Mouse (Mus musculus): ENCODE data around the gene Mapk1ip1l. TPM values are rescaled to one million over a fixed set of nuclear protein-coding genes. Genes with fewer than 3 reads are reported as not detected.

Mapk1ip1l gene
- total and polyA plus RNA-seq, 3 experiments = 14.6 to 34.2 (median 29.8) TPM

DNA sequence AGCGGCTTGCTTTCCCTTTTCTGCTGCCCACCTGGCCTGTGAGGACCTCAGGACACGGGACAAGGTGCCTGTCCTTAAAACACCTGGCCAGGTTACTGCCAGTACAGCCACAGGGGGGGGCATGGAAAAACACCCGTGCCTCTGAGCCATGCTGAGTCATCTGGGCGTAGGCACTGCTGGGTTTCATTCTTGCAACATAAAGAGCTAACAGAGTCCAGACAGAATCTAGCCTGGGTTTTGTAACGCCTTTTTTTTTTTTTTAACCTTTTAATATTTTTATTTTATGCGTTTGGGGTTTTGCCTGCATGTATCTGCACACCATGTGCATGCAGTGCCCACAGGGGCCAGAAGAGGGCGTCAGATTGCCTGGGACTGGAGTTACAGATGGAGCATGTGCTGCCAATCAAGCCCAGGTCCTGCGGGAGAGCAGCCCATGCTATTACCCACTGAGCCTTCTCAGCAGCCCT lies 56.1 kb downstream of the Mapk1ip1l start:
- Histone ChIP-seq H3K4me3 (no peak overlapping the region), H3K4me1 (ENCODE audit: control insufficient read depth, insufficient read depth, low read length) (no peaks in the 10 kb centered on the region), H3K9ac (ENCODE audit: low read depth, low read length) (no peak overlapping the region), H3K27ac (no peak overlapping the region), H3K27me3 (ENCODE audit: control insufficient read depth, insufficient read depth, low read length) (no peaks in the 10 kb centered on the region), H3K36me3 (ENCODE audit: control insufficient read depth, insufficient read depth, low read length) (no peaks in the 10 kb centered on the region), H3K79me2 (replicated peaks; ENCODE audit: control insufficient read depth, insufficient read depth, low read length) (no peaks in the 10 kb centered on the region)
- intact Hi-C loops (cut with DNase I) = no loop called here
- TF ChIP-seq CTCF (IDR thresholded peaks at IDR 0.05) (peak; percentile 20), POLR2A (IDR thresholded peaks at IDR 0.05; ENCODE audit: insufficient read depth, low read depth, low read length) (no peak)
- no peak for DNase-seq
- 62% methylated on average over 8 of the region's 8 CpGs for WGBS

- Histone ChIP-seq H3K79me2 (replicated peaks; ENCODE audit: control insufficient read depth, insufficient read depth, low read length) (no peaks in the 10 kb centered on the region), H3K4me3 (no peak overlapping the region), H3K27me3 (ENCODE audit: control insufficient read depth, insufficient read depth, low read length) (no peaks in the 10 kb centered on the region), H3K36me3 (ENCODE audit: control insufficient read depth, insufficient read depth, low read length) (no peaks in the 10 kb centered on the region), H3K4me1 (ENCODE audit: control insufficient read depth, insufficient read depth, low read length) (no peaks in the 10 kb centered on the region), H3K9ac (ENCODE audit: low read depth, low read length) (no peak overlapping the region), H3K27ac (no peak overlapping the region)
- TF ChIP-seq EP300 (IDR thresholded peaks at IDR 0.05; ENCODE audit: insufficient read depth, low read depth, low read length) (no peak), POLR2A (IDR thresholded peaks at IDR 0.05; ENCODE audit: insufficient read depth, low read depth, low read length) (no peak), CTCF (IDR thresholded peaks at IDR 0.05) (no peak)
- DNase-seq = no peak
- 56% methylated on average over 5 of the region's 5 CpGs for WGBS
- intact Hi-C loops (cut with DNase I) = no loop called here
Measured at GRCm38 (mm10) chr14:47354948-47355347, 56.9 kb downstream of the Mapk1ip1l start.

DNA sequence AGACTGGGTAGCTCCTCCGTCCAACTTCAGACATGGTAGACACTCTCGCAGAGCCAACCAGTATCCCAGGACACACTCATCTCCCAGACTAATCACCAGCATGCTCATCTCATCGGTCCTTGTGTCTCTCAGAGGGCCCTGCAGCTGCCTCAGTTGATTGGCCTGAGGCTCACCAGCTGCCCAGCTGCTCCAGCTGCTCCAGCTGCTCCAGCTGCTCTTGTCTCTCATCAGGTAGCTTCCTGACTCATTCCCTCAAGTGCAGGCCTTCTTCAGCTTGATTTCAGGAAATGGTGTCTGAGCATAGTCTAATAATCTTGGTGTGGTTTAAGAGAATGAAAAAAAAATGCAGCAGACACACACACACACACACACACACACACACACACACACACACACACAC lies 58.6 kb downstream of the Mapk1ip1l start:
- no peaks in the 10 kb centered on the region for H3K36me3 ChIP-seq (ENCODE audit: control insufficient read depth, insufficient read depth, low read length)
- no peaks in the 10 kb centered on the region for H3K4me1 ChIP-seq (ENCODE audit: control insufficient read depth, insufficient read depth, low read length)
- no peak overlapping the region for H3K4me3 ChIP-seq
- no peaks in the 10 kb centered on the region for H3K27me3 ChIP-seq (ENCODE audit: control insufficient read depth, insufficient read depth, low read length)
- H3K27ac ChIP-seq = no peak overlapping the region
- TF ChIP-seq POLR2A (IDR thresholded peaks at IDR 0.05; ENCODE audit: insufficient read depth, low read depth, low read length) (no peak), EP300 (IDR thresholded peaks at IDR 0.05; ENCODE audit: insufficient read depth, low read depth, low read length) (no peak), CTCF (IDR thresholded peaks at IDR 0.05) (no peak)
- no peak for DNase-seq
- 76% methylated on average over 3 of the region's 3 CpGs for WGBS
- H3K9ac ChIP-seq (ENCODE audit: low read depth, low read length) = no peak overlapping the region
- H3K79me2 ChIP-seq (replicated peaks; ENCODE audit: control insufficient read depth, insufficient read depth, low read length) = no peaks in the 10 kb centered on the region
- intact Hi-C loops (cut with DNase I) = no loop called here

DNA sequence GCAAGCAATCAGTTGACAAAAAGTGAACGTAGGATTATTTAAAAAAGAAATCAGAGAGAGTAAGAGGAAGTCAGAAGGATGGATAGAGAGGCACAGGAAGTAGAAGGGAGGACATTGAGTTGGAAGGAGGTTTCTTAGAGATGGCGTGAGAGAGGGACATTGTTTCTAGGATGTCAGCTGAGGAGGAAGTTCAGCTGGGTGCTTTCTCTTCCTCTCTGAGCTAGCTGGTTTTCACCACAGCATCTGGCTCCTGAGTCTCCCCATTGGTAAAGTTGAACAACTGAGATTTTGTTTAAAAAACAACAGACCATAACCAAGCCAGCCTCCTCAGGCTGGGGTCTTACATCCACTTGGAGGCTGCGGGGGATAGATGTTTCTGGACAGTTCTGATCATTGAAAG lies 61.5 kb downstream of the Mapk1ip1l start:
- Histone ChIP-seq H3K27me3 (ENCODE audit: control insufficient read depth, insufficient read depth, low read length) (no peaks in the 10 kb centered on the region), H3K36me3 (ENCODE audit: control insufficient read depth, insufficient read depth, low read length) (no peaks in the 10 kb centered on the region), H3K4me3 (no peak overlapping the region), H3K9ac (ENCODE audit: low read depth, low read length) (no peak overlapping the region), H3K79me2 (replicated peaks; ENCODE audit: control insufficient read depth, insufficient read depth, low read length) (no peaks in the 10 kb centered on the region), H3K4me1 (ENCODE audit: control insufficient read depth, insufficient read depth, low read length) (no peaks in the 10 kb centered on the region), H3K27ac (no peak overlapping the region)
- 56% methylated on average over 3 of the region's 3 CpGs for WGBS
- intact Hi-C loops (cut with DNase I) = no loop called here
- no peak for TF ChIP-seq CTCF (IDR thresholded peaks at IDR 0.05)
- TF ChIP-seq EP300 (IDR thresholded peaks at IDR 0.05; ENCODE audit: insufficient read depth, low read depth, low read length) = no peak
- TF ChIP-seq POLR2A (IDR thresholded peaks at IDR 0.05; ENCODE audit: insufficient read depth, low read depth, low read length) = no peak
- DNase-seq = no peak

- TF ChIP-seq POLR2A (IDR thresholded peaks at IDR 0.05; ENCODE audit: insufficient read depth, low read depth, low read length) (no peak), CTCF (IDR thresholded peaks at IDR 0.05) (no peak), EP300 (IDR thresholded peaks at IDR 0.05; ENCODE audit: insufficient read depth, low read depth, low read length) (no peak)
- intact Hi-C loops (cut with DNase I) = no loop called here
Measured at GRCm38 (mm10) chr14:47361418-47361817, 63.4 kb downstream of the Mapk1ip1l start.

GRCm38 (mm10) chr14:47361899-47362298 lies 63.8 kb downstream of the Mapk1ip1l start:
- no peak for DNase-seq
- H3K4me3 ChIP-seq = no peak overlapping the region
- no peaks in the 10 kb centered on the region; the same call in 1 of the 2 replicates for H3K4me1 ChIP-seq (ENCODE audit: control insufficient read depth, insufficient read depth, low read length)
- intact Hi-C loops (cut with DNase I) = no loop called here
- no peak overlapping the region for H3K9ac ChIP-seq (ENCODE audit: low read depth, low read length)
- TF ChIP-seq POLR2A (IDR thresholded peaks at IDR 0.05; ENCODE audit: insufficient read depth, low read depth, low read length) = no peak
- TF ChIP-seq EP300 (IDR thresholded peaks at IDR 0.05; ENCODE audit: insufficient read depth, low read depth, low read length) = no peak
- no peak for TF ChIP-seq CTCF (IDR thresholded peaks at IDR 0.05)
- no peak overlapping the region for H3K27ac ChIP-seq
- H3K36me3 ChIP-seq (ENCODE audit: control insufficient read depth, insufficient read depth, low read length) = no peaks in the 10 kb centered on the region
- H3K79me2 ChIP-seq (replicated peaks; ENCODE audit: control insufficient read depth, insufficient read depth, low read length) = no peaks in the 10 kb centered on the region
- WGBS = 61% methylated on average over 9 of the region's 9 CpGs
- H3K27me3 ChIP-seq (ENCODE audit: control insufficient read depth, insufficient read depth, low read length) = no peaks in the 10 kb centered on the region

More at GRCm38 (mm10) chr14:47361418-47361817, 63.4 kb downstream of the Mapk1ip1l start:
- no peak overlapping the region for H3K9ac ChIP-seq (ENCODE audit: low read depth, low read length)
- no peak overlapping the region for H3K4me3 ChIP-seq
- no peak overlapping the region for H3K27ac ChIP-seq
- no peaks in the 10 kb centered on the region for H3K79me2 ChIP-seq (replicated peaks; ENCODE audit: control insufficient read depth, insufficient read depth, low read length)
- 69% methylated on average over 2 of the region's 2 CpGs for WGBS
- H3K27me3 ChIP-seq (ENCODE audit: control insufficient read depth, insufficient read depth, low read length) = no peaks in the 10 kb centered on the region
- no peaks in the 10 kb centered on the region; the same call in 1 of the 2 replicates for H3K4me1 ChIP-seq (ENCODE audit: control insufficient read depth, insufficient read depth, low read length)
- H3K36me3 ChIP-seq (ENCODE audit: control insufficient read depth, insufficient read depth, low read length) = no peaks in the 10 kb centered on the region
- DNase-seq = no peak
